Mouse (Mus musculus) midbrain, embryonic 13.5 days (tissue): Measurements from ENCODE around the gene Slc38a3. TPM values are rescaled to one million over a fixed set of nuclear protein-coding genes. Genes with fewer than 3 reads are reported as not detected.

ENCODE experiments used
- ATAC-seq: fragments of 200-750 bp; cut with Nextera tagmentation; 2 replicates; pipeline ENCODE4 v1.8.0; 2017; ENCODE audit warnings: mild to moderate bottlenecking, moderate TSS enrichment, moderate library complexity
- H3K27ac ChIP-seq: fragments of 300-500 bp; sonication (generic); 2 replicates; pipeline ENCODE4 v1.5.1; 2015; ENCODE audit warnings: inconsistent platforms, mild to moderate bottlenecking, moderate library complexity
- H3K27me3 ChIP-seq: fragments of 300-500 bp; sonication (generic); 2 replicates; pipeline ENCODE4 v1.6.1; 2015; ENCODE audit warnings: mild to moderate bottlenecking, inconsistent platforms
- H3K36me3 ChIP-seq: fragments of 300-500 bp; sonication (generic); 2 replicates; pipeline ENCODE4 v1.6.1; 2015; ENCODE audit warnings: mild to moderate bottlenecking, inconsistent platforms
- H3K4me1 ChIP-seq: fragments of 300-500 bp; sonication (generic); replicated peaks from 2 replicates; pipeline ENCODE4 v1.6.1; 2015; ENCODE audit warnings: inconsistent platforms
- H3K4me2 ChIP-seq: fragments of 300-500 bp; sonication (generic); replicated peaks from 2 replicates; pipeline ENCODE4 v1.6.1; 2015; ENCODE audit warnings: moderate library complexity, mild to moderate bottlenecking, inconsistent platforms
- H3K4me3 ChIP-seq: fragments of 300-500 bp; sonication (generic); replicated peaks from 2 replicates; pipeline ENCODE4 v1.5.1; 2015; ENCODE audit warnings: mild to moderate bottlenecking, inconsistent platforms
- H3K9ac ChIP-seq: fragments of 300-500 bp; sonication (generic); replicated peaks from 2 replicates; pipeline ENCODE4 v1.6.1; 2015; ENCODE audit warnings: mild to moderate bottlenecking, inconsistent platforms
- H3K9me3 ChIP-seq: fragments of 300-500 bp; sonication (generic); 2 replicates; pipeline ENCODE4 v1.6.1; 2016; ENCODE audit warnings: mild to moderate bottlenecking, inconsistent platforms
- WGBS: fragments of 180-500 bp; shearing (Covaris S2); methylation state at CpG from one replicate; pipeline ENCODE4 v1.1.7; 2015; 5-methylcytosine and 5-hydroxymethylcytosine counted together
- polyA plus RNA-seq: library from polyadenylated mRNA; unstranded; fragments of >200 nt; fragmentation: Nextera tagmentation; extraction: Ambion mirVana; gene quantifications from 2 replicates; pipeline ENCODE4 v1.2.1, GENCODE M21; 2015

The Slc38a3 gene
- polyA plus RNA-seq, 1 experiment from 2014 or later, result 22.0 TPM

DNA sequence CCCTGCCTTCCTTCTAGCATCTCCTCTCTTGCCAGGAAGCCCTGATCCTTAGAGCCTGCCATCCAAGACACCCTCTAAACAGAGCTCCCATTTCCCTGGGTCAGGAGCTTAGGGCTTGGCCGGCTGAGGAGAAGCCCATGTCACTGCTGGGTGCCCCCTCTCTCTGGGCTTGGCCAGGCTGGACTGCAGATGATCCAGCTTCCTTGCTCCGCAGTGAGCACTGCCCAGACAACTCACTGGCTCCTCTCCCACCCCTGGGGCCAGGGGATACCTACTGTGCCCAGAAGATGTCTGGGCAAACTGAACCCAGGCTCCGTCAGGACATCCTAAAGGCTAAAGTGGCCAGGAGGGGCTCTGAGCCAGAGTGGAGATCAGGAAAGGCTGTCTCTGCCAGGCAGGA lies 9.4 kb downstream of the Slc38a3 start:
- Histone ChIP-seq H3K36me3 (no peaks in the 10 kb centered on the region), H3K4me2 (no peak overlapping the region), H3K9me3 (no peaks in the 10 kb centered on the region), H3K9ac (no peak overlapping the region), H3K27ac (peak overlapping the region; percentile 21; the same call in 1 of the 2 replicates), H3K4me1 (peaks cover 20% of the 10 kb centered on the region), H3K4me3 (no peak overlapping the region), H3K27me3 (peaks cover under 1% of the 10 kb centered on the region; the same call in 1 of the 2 replicates)
- no peak for ATAC-seq
- WGBS, result 83% methylated on average over 3 of the region's 3 CpGs

- Histone ChIP-seq H3K27me3 (no peaks in the 10 kb centered on the region; the same call in 1 of the 2 replicates), H3K9me3 (no peaks in the 10 kb centered on the region), H3K9ac (no peak overlapping the region), H3K36me3 (no peaks in the 10 kb centered on the region), H3K27ac (peak overlapping the region; percentile 21; the same call in 1 of the 2 replicates), H3K4me2 (no peak overlapping the region), H3K4me3 (no peak overlapping the region), H3K4me1 (peaks cover 20% of the 10 kb centered on the region)
- peak; percentile 76 for ATAC-seq
- 79% methylated on average over 10 of the region's 10 CpGs for WGBS
Measured at GRCm38 (mm10) chr9:107659551-107659950, 9.8 kb downstream of the Slc38a3 start.

DNA sequence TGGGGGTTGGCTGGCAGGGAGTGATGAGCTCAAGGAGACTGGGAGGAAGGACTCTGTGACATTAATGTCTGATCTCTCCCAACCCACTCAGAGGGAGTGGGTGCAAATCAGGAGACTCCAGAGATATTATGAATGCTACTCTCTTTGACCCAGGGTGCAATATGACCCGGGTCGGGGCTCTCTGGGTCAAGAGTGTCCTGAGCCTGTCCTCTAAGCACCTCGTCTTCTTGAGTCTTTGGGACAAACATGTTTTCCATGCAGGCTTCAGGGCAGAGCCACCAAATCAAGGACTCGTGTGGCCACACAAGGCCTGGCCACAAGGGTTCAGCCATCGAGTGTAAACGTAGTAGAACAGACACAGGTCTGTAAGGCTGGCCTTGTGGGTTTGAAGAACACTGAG lies 11.2 kb downstream of the Slc38a3 start:
- no peaks in the 10 kb centered on the region; the same call in 1 of the 2 replicates for H3K27me3 ChIP-seq
- H3K36me3 ChIP-seq, result no peaks in the 10 kb centered on the region
- no peak for ATAC-seq
- H3K27ac ChIP-seq, result no peak overlapping the region
- H3K9ac ChIP-seq, result no peak overlapping the region
- H3K4me1 ChIP-seq, result peaks cover 12% of the 10 kb centered on the region; the same call in 1 of the 2 replicates
- no peaks in the 10 kb centered on the region for H3K9me3 ChIP-seq
- no peak overlapping the region for H3K4me3 ChIP-seq
- H3K4me2 ChIP-seq, result no peak overlapping the region
- 91% methylated on average over 6 of the region's 6 CpGs for WGBS

DNA sequence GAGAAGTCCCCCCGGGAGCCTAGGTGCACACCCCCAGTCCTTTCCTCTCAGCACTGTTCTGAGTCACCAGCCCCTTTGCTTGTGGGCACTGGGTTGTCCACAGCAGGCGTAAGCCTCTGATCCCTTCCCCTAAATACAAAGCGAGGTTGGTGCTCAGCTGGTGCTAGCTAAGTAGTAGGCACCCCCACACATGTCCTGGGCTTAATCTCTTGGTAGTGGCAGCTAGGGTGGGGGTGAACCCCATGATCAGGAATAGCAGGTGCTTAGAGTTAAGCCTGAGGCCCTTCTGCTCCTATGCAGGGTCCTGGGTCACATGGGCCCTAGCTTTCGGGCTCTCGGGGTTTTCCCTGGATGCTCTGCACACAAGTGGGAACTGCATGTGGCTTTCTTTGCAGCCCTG lies 12.2 kb downstream of the Slc38a3 start:
- Histone ChIP-seq H3K4me3 (no peak overlapping the region), H3K27me3 (no peaks in the 10 kb centered on the region), H3K9me3 (no peaks in the 10 kb centered on the region), H3K9ac (no peak overlapping the region), H3K4me1 (peaks cover 11% of the 10 kb centered on the region; the same call in 1 of the 2 replicates), H3K27ac (no peak overlapping the region), H3K4me2 (no peak overlapping the region), H3K36me3 (no peaks in the 10 kb centered on the region)
- ATAC-seq, result no peak
- WGBS, result 81% methylated on average over 5 of the region's 5 CpGs

- WGBS, result 80% methylated on average over 4 of the region's 4 CpGs
- no peaks in the 10 kb centered on the region for H3K36me3 ChIP-seq
- H3K4me1 ChIP-seq, result peaks cover 26% of the 10 kb centered on the region
- no peak overlapping the region for H3K4me2 ChIP-seq
- H3K27ac ChIP-seq, result no peak overlapping the region
- H3K9ac ChIP-seq, result no peak overlapping the region
- no peaks in the 10 kb centered on the region for H3K27me3 ChIP-seq
- H3K4me3 ChIP-seq, result no peak overlapping the region
- ATAC-seq, result no peak
- H3K9me3 ChIP-seq, result no peaks in the 10 kb centered on the region
Measured at GRCm38 (mm10) chr9:107654585-107654984, 14.7 kb downstream of the Slc38a3 start.

- peaks cover 24% of the 10 kb centered on the region for H3K4me1 ChIP-seq
- H3K27me3 ChIP-seq, result no peaks in the 10 kb centered on the region
- H3K9me3 ChIP-seq, result no peaks in the 10 kb centered on the region
- no peak overlapping the region for H3K4me3 ChIP-seq
- 89% methylated on average over 2 of the region's 2 CpGs for WGBS
- H3K36me3 ChIP-seq, result no peaks in the 10 kb centered on the region
- H3K9ac ChIP-seq, result no peak overlapping the region
- ATAC-seq, result no peak
- no peak overlapping the region for H3K27ac ChIP-seq
- H3K4me2 ChIP-seq, result no peak overlapping the region
Measured at GRCm38 (mm10) chr9:107653474-107653873, 15.9 kb downstream of the Slc38a3 start.

DNA sequence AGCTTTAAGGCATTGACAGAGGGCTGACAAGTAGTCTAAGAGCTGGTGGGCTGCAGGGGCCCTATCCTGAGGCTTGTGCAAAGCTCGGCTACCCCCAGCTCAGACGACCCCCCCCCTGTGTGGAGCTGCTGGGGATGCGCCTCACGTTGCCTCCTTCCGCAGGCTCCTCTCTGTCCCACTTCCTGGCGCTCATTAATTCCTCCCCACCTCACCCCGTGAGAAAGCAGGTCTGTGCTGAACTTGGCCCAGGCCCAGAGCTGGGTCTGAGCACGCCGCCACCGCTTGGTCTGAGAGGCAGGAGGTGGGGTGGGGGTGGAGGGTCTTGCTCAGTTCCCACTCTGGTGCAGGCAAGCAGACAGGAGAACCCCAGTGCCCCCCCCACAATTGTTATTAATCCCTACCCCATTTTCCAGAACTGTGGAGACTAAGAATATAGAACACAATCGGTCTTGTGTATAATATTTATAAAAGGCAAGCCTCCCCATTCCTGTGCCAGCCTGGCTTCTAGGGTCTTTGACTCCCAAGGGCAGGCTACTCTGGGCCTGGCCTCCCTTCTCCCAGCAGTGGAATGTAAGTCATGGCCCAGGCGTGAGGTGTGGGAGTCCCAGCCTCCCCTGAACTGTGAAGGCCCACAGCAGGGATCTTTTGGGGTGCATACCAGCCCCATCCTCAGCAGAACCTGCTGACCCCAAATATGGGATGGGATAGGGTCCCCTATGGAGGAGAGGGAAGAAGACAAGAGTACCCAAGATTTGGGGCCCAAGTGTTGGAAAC lies 18.4 kb downstream of the Slc38a3 start:
- Histone ChIP-seq H3K4me2 (no peak overlapping the region), H3K4me1 (peaks cover 20% of the 10 kb centered on the region), H3K27me3 (no peaks in the 10 kb centered on the region), H3K9ac (no peak overlapping the region), H3K4me3 (no peak overlapping the region), H3K9me3 (no peaks in the 10 kb centered on the region), H3K27ac (peak overlapping the region; percentile 61), H3K36me3 (no peaks in the 10 kb centered on the region)
- peak; percentile 83 for ATAC-seq
- WGBS, result 31% methylated on average over 12 of the region's 12 CpGs

DNA sequence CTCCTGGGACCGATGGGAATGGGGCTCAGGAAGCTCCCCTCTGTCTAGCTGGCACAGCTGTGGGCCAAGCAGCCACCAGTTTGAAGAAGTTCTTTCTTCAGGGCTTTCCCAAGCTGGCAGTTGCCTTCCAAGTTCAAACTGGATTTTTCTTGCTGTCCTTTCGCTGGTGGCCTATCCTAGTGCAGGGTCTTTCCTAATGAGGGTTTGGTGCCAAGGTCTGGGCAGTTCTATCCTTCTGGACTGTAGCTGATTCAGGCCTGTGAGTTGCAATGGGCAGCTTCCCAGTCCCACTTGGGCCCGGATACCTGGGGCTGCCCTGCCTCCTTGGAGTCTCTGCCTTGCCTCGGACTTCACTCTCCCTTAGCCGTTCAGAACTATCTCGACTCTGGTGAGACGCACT lies 19.1 kb downstream of the Slc38a3 start:
- no peaks in the 10 kb centered on the region for H3K9me3 ChIP-seq
- no peak overlapping the region for H3K4me2 ChIP-seq
- no peak overlapping the region for H3K9ac ChIP-seq
- H3K4me1 ChIP-seq, result peaks cover 20% of the 10 kb centered on the region
- no peaks in the 10 kb centered on the region for H3K36me3 ChIP-seq
- H3K4me3 ChIP-seq, result no peak overlapping the region
- 74% methylated on average over 7 of the region's 7 CpGs for WGBS
- peak overlapping the region; percentile 54 for H3K27ac ChIP-seq
- ATAC-seq, result no peak
- no peaks in the 10 kb centered on the region for H3K27me3 ChIP-seq

DNA sequence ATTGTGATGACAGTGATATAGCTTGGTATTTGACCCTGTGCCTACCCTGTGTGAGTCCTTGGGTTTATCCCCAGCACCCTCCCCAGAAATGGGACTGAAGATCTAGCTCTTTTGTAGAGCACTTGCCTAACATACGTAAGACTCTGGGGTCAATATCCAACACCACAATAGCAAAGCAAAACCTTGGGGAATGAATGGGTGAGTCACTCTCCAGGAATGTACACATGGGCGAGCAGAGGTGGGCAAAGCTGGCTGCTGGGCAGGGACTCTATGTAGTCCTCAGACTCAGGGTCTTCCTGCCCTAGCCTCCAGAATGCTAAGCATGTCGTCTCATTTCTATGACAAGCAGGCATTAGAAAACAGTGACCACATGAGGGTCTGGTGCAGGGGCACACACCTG lies 20.6 kb downstream of the Slc38a3 start:
- ATAC-seq, result no peak
- no peaks in the 10 kb centered on the region for H3K27me3 ChIP-seq
- no peak overlapping the region for H3K4me2 ChIP-seq
- H3K4me1 ChIP-seq, result peaks cover 33% of the 10 kb centered on the region
- H3K27ac ChIP-seq, result no peak overlapping the region
- WGBS, result 80% methylated on average over 3 of the region's 3 CpGs
- H3K4me3 ChIP-seq, result no peak overlapping the region
- no peaks in the 10 kb centered on the region for H3K9me3 ChIP-seq
- no peak overlapping the region for H3K9ac ChIP-seq
- no peaks in the 10 kb centered on the region for H3K36me3 ChIP-seq

- ATAC-seq, result no peak
- Histone ChIP-seq H3K4me1 (peaks cover 34% of the 10 kb centered on the region), H3K4me2 (no peak overlapping the region), H3K4me3 (no peak overlapping the region), H3K27me3 (no peaks in the 10 kb centered on the region), H3K27ac (no peak overlapping the region), H3K9me3 (no peaks in the 10 kb centered on the region), H3K9ac (no peak overlapping the region), H3K36me3 (no peaks in the 10 kb centered on the region)
- 80% methylated on average over 6 of the region's 6 CpGs for WGBS
Measured at GRCm38 (mm10) chr9:107646975-107647374, 22.4 kb downstream of the Slc38a3 start.

DNA sequence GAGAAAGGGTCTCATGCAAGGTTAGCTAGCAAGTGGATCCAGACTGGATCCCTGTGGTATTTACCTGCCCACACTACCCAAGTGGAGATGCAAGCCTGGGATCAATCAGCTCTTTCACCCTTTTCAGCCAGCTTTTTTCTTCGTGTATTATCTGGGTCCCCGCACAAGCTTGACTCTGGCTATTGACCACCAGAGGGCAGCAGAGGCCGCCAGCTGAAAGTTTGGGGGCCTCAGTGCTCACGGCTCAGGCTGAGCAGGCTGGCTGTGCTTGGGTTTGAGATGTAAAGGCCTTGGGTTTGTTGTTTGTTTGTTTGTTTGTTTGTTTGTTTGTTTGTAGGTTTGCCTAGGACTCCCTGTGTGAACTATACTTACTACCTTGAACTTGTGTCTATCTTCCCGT lies 23.8 kb downstream of the Slc38a3 start:
- Histone ChIP-seq H3K9ac (no peak overlapping the region), H3K4me3 (no peak overlapping the region), H3K4me1 (peaks cover 39% of the 10 kb centered on the region), H3K27me3 (no peaks in the 10 kb centered on the region), H3K9me3 (no peaks in the 10 kb centered on the region), H3K27ac (no peak overlapping the region), H3K36me3 (no peaks in the 10 kb centered on the region), H3K4me2 (no peak overlapping the region)
- peak; percentile 81 for ATAC-seq
- WGBS, result 10% methylated on average over 5 of the region's 5 CpGs

GRCm38 (mm10) chr9:107645153-107645510 lies 24.2 kb downstream of the Slc38a3 start:
- peaks cover 38% of the 10 kb centered on the region for H3K4me1 ChIP-seq
- 59% methylated on average over 7 of the region's 7 CpGs for WGBS
- H3K27ac ChIP-seq, result no peak overlapping the region
- peak overlapping the region; percentile 58; the same call in 1 of the 2 replicates for H3K4me2 ChIP-seq
- H3K4me3 ChIP-seq, result no peak overlapping the region
- H3K27me3 ChIP-seq, result no peaks in the 10 kb centered on the region
- peak; percentile 17 for ATAC-seq
- no peaks in the 10 kb centered on the region for H3K9me3 ChIP-seq
- peak overlapping the region; percentile 63; the same call in 1 of the 2 replicates for H3K9ac ChIP-seq
- no peaks in the 10 kb centered on the region for H3K36me3 ChIP-seq
